Mouse (Mus musculus) ES-E14 (cell line): ENCODE results near the gene Hoxc12. TPM values are rescaled to one million over a fixed set of nuclear protein-coding genes. Genes with fewer than 3 reads are reported as not detected.
A peak's percentile ranks its signal among the peaks of the same experiment; 100 is the strongest.

Experiments
- DNase-seq: peaks from one replicate; pipeline ENCODE4 v3.0.0-alpha.2; 2013; ENCODE audit warnings: low read depth, low spot score
- H3K27ac ChIP-seq: 2 replicates; pipeline ENCODE4 v1.5.1; 2012; ENCODE audit warnings: low read depth, mild to moderate bottlenecking, low read length, moderate library complexity, mixed read lengths; ENCODE audit not compliant: poor library complexity, insufficient read depth, severe bottlenecking
- H3K36me3 ChIP-seq: 2 replicates; pipeline ENCODE4 v1.6.1; 2012; ENCODE audit warnings: mild to moderate bottlenecking, low read length, moderate library complexity, mixed read lengths; ENCODE audit not compliant: control insufficient read depth, poor library complexity, insufficient read depth, severe bottlenecking
- H3K4me1 ChIP-seq, 2 experiments: fragments of 150-350 bp in 1 of 2; sonication (generic) in 1 of 2; 2 replicates each; pipeline ENCODE4 v1.6.1; 2012; ENCODE audit warnings: low read length in 2 of 2, mild to moderate bottlenecking in 1 of 2, mixed read lengths in 1 of 2; ENCODE audit not compliant: control insufficient read depth in 2 of 2, insufficient read depth in 2 of 2, poor library complexity in 1 of 2
- H3K4me3 ChIP-seq, 2 experiments: fragments of 150-350 bp in 1 of 2; sonication (generic) in 1 of 2; 2 replicates each; pipeline ENCODE4 v1.5.1; 2012; ENCODE audit warnings: low read length in 2 of 2, low read depth in 1 of 2, mild to moderate bottlenecking in 1 of 2, mixed read lengths in 1 of 2; ENCODE audit not compliant: insufficient read depth in 1 of 2, poor library complexity in 1 of 2, severe bottlenecking in 1 of 2
- H3K9ac ChIP-seq: 2 replicates; pipeline ENCODE4 v1.6.1; 2012; ENCODE audit warnings: low read depth, mild to moderate bottlenecking, low read length, mixed read lengths; ENCODE audit not compliant: poor library complexity, insufficient read depth, severe bottlenecking
- H3K9me3 ChIP-seq: fragments of 150-350 bp; sonication (generic); 2 replicates; pipeline ENCODE4 v1.6.1; 2012; ENCODE audit warnings: low read depth, mild to moderate bottlenecking, low read length; ENCODE audit not compliant: control insufficient read depth, insufficient read depth
- CHD2 ChIP-seq: IDR thresholded peaks from 2 replicates; pipeline ENCODE4 v1.6.1; 2014; ENCODE audit warnings: mild to moderate bottlenecking, low read depth, low read length, inconsistent platforms
- HCFC1 ChIP-seq: IDR thresholded peaks from 2 replicates; pipeline ENCODE4 v1.6.1; 2012; ENCODE audit warnings: low read length, inconsistent platforms, borderline replicate concordance; ENCODE audit not compliant: insufficient read depth
- MAFK ChIP-seq: IDR thresholded peaks from 2 replicates; pipeline ENCODE4 v1.6.1; 2014; ENCODE audit warnings: mild to moderate bottlenecking, low read depth, low read length, inconsistent platforms; ENCODE audit not compliant: insufficient read depth
- ZC3H11A ChIP-seq: IDR thresholded peaks from 2 replicates; pipeline ENCODE4 v1.6.1; 2012; ENCODE audit warnings: low read depth, mild to moderate bottlenecking, inconsistent platforms, low read length, borderline replicate concordance
- ZNF384 ChIP-seq: IDR thresholded peaks from 2 replicates; pipeline ENCODE4 v1.6.1; 2012; ENCODE audit warnings: low read depth, low read length, inconsistent platforms
- in situ Hi-C, 2 experiments: fragments of 600-800 bp; cut with MboI; formaldehyde crosslinking; loops; one replicate each; pipeline ENCODE4 v1.15.1; 2025; ENCODE audit warnings: low sequenced_read_pairs in 2 of 2, inconsistent platforms in 1 of 2; ENCODE audit not compliant: unreplicated experiment in 2 of 2
- total RNA-seq: library from RNA; depleted of rRNA; stranded (reverse); fragments of 300-350 nt; gene quantifications from 2 replicates; pipeline ENCODE4 v1.2.3, GENCODE M21; 2012

The Hoxc12 gene
- total RNA-seq, 1 experiment: 1.9 TPM

DNA sequence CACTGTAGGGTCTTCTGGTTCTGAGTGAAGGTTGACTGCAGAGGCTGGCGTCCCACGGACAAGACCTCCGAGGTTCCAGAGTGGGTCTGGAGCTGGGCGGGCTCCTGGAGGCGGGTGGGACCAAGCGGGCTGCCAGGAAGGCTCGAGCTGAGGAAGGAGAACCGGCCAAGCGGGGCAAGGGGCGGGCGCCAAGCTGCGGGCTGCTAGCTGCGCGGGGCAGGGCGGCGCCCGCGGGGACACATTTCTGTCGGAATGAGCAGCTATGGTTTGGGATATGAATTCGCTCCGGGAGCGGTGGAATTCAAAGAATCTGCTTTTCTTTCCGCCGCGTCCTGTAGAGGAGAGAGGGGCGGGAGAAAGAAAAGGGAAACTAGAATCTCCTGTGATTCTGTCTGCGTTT lies 1.7 kb upstream of the Hoxc12 start:
- no peaks in the 10 kb centered on the region for H3K36me3 ChIP-seq
- in situ Hi-C loops: loop anchor here in 1 of 2 experiments (25.0 kb wide), 1 partner anchor 923 kb away; the partner anchor contains the start of gene Krt8
- no peak for DNase-seq

DNA sequence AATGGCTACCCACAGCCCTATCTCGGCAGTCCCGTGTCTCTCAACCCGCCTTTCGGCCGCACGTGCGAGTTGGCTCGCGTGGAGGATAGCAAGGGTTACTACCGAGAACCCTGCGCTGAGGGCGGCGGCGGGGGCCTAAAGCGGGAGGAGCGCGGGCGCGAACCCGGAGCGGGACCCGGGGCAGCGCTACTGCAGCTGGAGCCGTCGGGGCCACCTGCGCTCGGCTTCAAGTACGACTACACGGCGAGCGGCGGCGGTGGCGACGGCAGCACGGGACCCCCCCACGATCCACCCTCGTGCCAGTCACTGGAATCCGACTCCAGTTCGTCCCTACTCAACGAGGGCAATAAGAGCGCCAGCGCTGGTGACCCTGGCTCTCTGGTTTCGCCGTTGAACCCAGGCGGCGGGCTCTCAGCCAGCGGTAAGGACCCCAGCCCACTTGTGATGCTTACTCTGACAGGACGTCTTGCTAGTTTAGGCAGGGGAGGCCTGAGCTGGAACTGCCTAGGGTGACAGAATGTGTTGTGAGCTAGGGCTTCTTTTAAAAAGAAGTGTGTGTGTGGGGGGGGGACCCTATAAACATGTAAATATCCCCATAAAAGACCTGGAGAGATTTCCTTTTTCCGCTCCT lies 594 bp downstream of the Hoxc12 start:
- H3K4me1 ChIP-seq: peaks cover 1 to 9% of the 10 kb centered on the region in 2 experiments; a peak in 1 of 4 replicates
- no peaks in the 10 kb centered on the region for H3K36me3 ChIP-seq
- no peak for DNase-seq
- TF ChIP-seq MAFK (no peak), CHD2 (no peak), ZC3H11A (no peak), ZNF384 (no peak), HCFC1 (no peak)
- H3K9ac ChIP-seq: no peak overlapping the region
- H3K4me3 ChIP-seq: peak overlapping the region; percentile 31 to 41
- in situ Hi-C loops: loop anchor here in 1 of 2 experiments (25.0 kb wide), 1 partner anchor 925 kb away; the partner anchor contains the start of gene Krt8
- no peak overlapping the region for H3K27ac ChIP-seq
- no peaks in the 10 kb centered on the region for H3K9me3 ChIP-seq

More for the DNA sequence above, 1.7 kb upstream of the Hoxc12 start:
- H3K27ac ChIP-seq: no peak overlapping the region
- H3K4me1 ChIP-seq: peaks cover 1 to 9% of the 10 kb centered on the region in 2 experiments; a peak in 1 of 4 replicates
- H3K9ac ChIP-seq: no peak overlapping the region
- TF ChIP-seq CHD2: no peak
- TF ChIP-seq MAFK: no peak
- no peak for TF ChIP-seq HCFC1
- no peak for TF ChIP-seq ZC3H11A
- no peak for TF ChIP-seq ZNF384
- H3K4me3 ChIP-seq: 0 out of 4 replicates have a peak overlapping the region, but pooled peaks have one; percentile 12 to 13
- H3K9me3 ChIP-seq: no peaks in the 10 kb centered on the region

DNA sequence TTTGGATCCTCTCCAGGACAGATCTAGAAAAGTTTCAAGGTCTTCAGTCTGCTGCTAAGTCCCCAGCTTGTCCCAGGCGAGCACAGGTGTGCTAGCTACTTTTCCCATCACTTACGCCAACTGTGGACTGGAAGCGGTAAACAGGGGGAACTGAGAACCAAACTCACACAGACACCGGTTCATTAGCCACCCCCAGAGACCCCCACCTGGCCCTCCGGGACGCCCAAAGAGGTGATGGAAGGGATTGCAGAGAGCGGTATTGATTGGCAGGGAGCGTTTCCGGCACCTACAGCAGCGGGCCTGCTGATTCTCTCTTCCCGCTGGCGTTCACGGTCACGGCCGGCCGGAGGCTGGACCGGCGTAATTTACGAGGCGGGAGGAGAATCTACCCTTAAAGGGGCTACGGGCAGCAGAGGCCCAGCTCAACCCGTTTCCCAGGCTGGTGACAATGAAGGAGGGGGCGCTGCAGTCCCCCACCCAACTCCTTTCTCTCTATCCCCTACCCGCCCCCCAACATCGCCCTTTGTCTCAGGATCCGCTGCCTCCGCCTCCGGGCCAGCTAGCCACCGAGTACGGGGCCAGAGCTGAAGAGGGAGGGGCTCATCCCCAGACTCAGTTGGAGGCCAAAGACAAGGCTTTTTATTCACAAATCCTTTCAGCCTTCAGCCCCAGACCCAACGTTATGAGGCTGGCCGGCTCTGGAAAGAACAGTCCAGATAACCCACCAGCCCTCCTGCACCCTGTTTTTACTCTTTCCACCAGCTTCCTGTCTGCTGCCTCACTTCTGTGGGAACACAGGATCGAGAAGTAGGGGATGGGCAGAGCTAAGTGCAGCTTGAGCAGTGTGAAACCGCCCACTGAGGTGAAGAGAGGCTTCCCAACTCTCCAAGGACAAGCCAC lies 2.9 kb downstream of the Hoxc12 start:
- DNase-seq: no peak
- no peaks in the 10 kb centered on the region for H3K36me3 ChIP-seq
- TF ChIP-seq MAFK (no peak), CHD2 (no peak), HCFC1 (no peak; the same call in 1 of the 2 replicates), ZC3H11A (no peak), ZNF384 (no peak)
- in situ Hi-C loops: loop anchor here in 1 of 2 experiments (25.0 kb wide), 1 partner anchor 927 kb away; the partner anchor contains the start of gene Krt8
- H3K9ac ChIP-seq: no peak overlapping the region
- H3K4me1 ChIP-seq: peaks cover 0 to 4% of the 10 kb centered on the region in 2 experiments; a peak in 1 of 4 replicates
- H3K4me3 ChIP-seq: peak overlapping the region; percentile 19 to 23; a peak in 2 of 4 replicates
- H3K9me3 ChIP-seq: no peaks in the 10 kb centered on the region
- no peak overlapping the region for H3K27ac ChIP-seq

DNA sequence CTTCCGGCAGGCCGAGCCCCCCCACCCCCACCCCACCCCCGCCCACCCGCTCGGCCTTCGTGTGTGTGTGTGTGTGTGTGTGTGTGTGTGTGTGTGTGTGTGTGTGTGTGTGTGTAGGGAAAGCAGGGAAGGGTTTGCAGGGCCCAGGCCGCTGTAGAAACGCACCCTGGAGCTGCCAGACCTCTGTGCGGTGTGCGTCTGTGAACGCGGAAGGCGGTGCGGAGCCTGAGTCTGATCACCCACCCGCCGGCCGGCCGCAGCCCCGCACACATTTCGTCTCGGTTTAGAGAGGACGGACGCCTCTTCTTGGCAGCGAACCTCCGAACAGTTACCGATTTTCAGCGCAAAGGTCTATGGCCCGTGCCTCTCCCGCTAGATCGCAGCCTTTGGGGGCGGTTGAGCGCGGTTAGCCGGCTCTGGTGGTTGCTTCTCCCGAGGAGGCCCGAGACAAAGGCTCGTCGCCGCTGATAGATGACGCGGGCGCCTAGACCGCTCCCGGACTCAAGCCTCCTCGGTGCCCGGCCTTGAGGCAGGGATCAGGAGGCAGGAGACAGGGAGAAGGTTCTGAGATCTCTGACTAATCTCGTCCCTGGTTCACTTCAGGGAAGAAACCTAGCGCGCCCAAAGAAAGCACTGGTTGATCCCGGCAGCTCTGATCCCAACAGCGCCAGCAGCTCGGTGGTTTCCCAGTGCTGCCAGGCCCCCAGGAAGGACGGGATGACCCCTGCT lies 6.3 kb downstream of the Hoxc12 start:
- no peaks in the 10 kb centered on the region for H3K36me3 ChIP-seq
- H3K9me3 ChIP-seq: no peaks in the 10 kb centered on the region
- in situ Hi-C loops: loop anchor here in 1 of 2 experiments (25.0 kb wide), 1 partner anchor 931 kb away; the partner anchor contains the start of gene Krt8
- no peak overlapping the region for H3K9ac ChIP-seq
- H3K27ac ChIP-seq: no peak overlapping the region
- DNase-seq: no peak
- H3K4me3 ChIP-seq: peak overlapping the region; percentile 25 to 52; a peak in 3 of 4 replicates
- H3K4me1 ChIP-seq: peaks cover 0 to 4% of the 10 kb centered on the region in 2 experiments; a peak in 2 of 4 replicates
- TF ChIP-seq CHD2 (no peak), ZNF384 (no peak), HCFC1 (no peak), MAFK (no peak), ZC3H11A (no peak)
